Mouse (Mus musculus) C2C12 (cell line): ENCODE measurements around the gene Gm8300. TPM values are rescaled to one million over a fixed set of nuclear protein-coding genes. Genes with fewer than 3 reads are reported as not detected.
"Not testable (repeated sequence)": the region's sequence is repeated elsewhere in the genome, so short reads cannot be mapped to it uniquely, and the experiment has no call there.

Experiments used
- H3K27me3 ChIP-seq: one replicate; pipeline ENCODE4 v1.6.1; 2011; ENCODE audit not compliant: control insufficient read depth, insufficient read depth, insufficient read length
- H3K36me3 ChIP-seq: one replicate; pipeline ENCODE4 v1.6.1; 2011; ENCODE audit not compliant: control insufficient read depth, insufficient read depth
- H3K4me3 ChIP-seq: one replicate; pipeline ENCODE4 v1.5.1; 2011; ENCODE audit warnings: mild to moderate bottlenecking, control low read depth; ENCODE audit not compliant: poor library complexity, insufficient read depth, severe bottlenecking
- H3K79me2 ChIP-seq: one replicate; pipeline ENCODE4 v1.6.1; 2011; ENCODE audit not compliant: control insufficient read depth, insufficient read depth
- H3K79me3 ChIP-seq: one replicate; pipeline ENCODE4 v1.6.1; 2011; ENCODE audit warnings: low read depth, control low read depth
- H3ac ChIP-seq: one replicate; pipeline ENCODE3; 2011; ENCODE audit warnings: low read depth; ENCODE audit not compliant: control insufficient read depth, insufficient read length
- CEBPB ChIP-seq: IDR thresholded peaks from one replicate; pipeline ENCODE4 v1.6.1; 2011; ENCODE audit warnings: low read depth, mild to moderate bottlenecking, control low read depth, moderate library complexity
- CTCF ChIP-seq: IDR thresholded peaks from one replicate; pipeline ENCODE4 v1.5.1; 2011; ENCODE audit not compliant: control insufficient read depth, insufficient read depth, insufficient read length
- FOSL1 ChIP-seq: IDR thresholded peaks from one replicate; pipeline ENCODE4 v1.8.0; 2011; ENCODE audit warnings: mild to moderate bottlenecking, low read length; ENCODE audit not compliant: poor library complexity, insufficient read depth, severe bottlenecking
- MAX ChIP-seq: IDR thresholded peaks from one replicate; pipeline ENCODE4 v1.6.1; 2011; ENCODE audit warnings: mild to moderate bottlenecking, control low read depth
- MYOD1 ChIP-seq: IDR thresholded peaks from one replicate; pipeline ENCODE4 v1.6.1; 2011; ENCODE audit warnings: low read depth; ENCODE audit not compliant: control insufficient read depth, insufficient read length
- MYOG ChIP-seq: IDR thresholded peaks from one replicate; pipeline ENCODE4 v1.6.1; 2011; ENCODE audit not compliant: control insufficient read depth, insufficient read length; ENCODE audit errors: extremely low read depth
- USF1 ChIP-seq: IDR thresholded peaks from one replicate; pipeline ENCODE4 v1.6.1; 2011; ENCODE audit warnings: low read depth, mild to moderate bottlenecking, control low read depth, moderate library complexity
- long read RNA-seq, 2 experiments: library from polyadenylated mRNA; unstranded; transcript quantifications; one replicate each; pipeline ENCODE4 v2.0.0; 2019 to 2020
- polyA plus RNA-seq: library from polyadenylated mRNA; unstranded; fragments of >200 nt; fragmentation: generic; extraction: Trizol; gene quantifications from one replicate; pipeline ENCODE4 v1.2.1, GENCODE M21; 2012; ENCODE audit warnings: missing spikeins

The Gm8300 gene
- polyA plus RNA-seq, result 0.05 TPM
- long read RNA-seq, experiment 1, result 0 reads
- long read RNA-seq, experiment 2, result 0 reads

DNA sequence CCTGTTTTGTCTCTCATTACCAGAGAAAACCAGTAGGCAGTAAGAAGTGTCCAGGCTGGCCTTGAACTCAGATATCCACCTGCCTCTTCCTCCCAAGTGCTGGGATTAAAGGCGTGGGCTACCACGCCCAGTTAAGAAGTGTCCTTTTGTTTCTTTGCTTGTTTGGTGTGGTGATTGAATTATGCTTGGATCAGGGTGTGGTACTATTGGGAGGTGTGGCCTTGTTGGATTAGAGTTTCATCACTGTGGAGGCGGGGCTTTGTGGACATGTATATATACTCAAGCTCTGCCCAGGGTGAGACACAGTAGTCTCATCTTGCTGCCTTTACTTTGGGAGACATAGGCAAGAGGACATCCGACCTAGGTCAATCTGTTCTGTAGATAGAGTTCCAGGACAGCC lies at the start of gene Gm8300:
Gene Gm8300, plus strand, starts transcription at position 301 of the 400 bp plus-strand sequence.
- not testable (repeated sequence) for H3K27me3 ChIP-seq, H3K79me3 ChIP-seq, H3ac ChIP-seq, H3K36me3 ChIP-seq, H3K79me2 ChIP-seq, H3K4me3 ChIP-seq

DNA sequence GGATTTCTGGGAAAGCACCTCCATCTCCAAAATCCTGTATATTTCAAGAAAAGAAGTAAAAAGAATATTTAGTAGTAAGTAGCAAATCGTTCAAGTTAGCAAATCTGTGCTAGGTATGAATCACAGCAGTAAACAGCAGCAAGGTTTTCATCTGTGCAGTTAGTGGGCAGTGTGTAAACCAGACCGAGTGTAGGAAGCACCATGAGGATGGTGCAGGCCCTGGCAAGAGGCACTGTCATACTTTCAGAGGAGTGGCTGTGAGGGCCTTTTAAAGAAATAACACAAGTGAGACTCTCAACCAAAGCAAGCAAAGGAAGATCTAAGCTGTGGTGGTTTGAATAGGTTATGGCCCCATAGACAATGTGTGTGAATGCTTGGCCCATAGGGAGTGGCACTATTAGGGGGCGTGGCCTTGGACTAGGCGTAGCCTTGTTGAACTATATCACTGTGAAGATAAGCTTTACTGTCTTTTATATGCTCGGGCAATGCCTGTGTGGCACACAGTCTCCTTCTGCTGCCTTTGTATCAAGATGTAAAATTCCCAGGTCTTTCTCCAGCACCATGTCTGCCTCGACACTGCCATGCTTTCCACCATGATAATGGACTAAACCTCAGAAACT lies 49.3 kb upstream of the Gm8300 start:
- H3K79me3 ChIP-seq, result peaks cover 25% of the 10 kb centered on the region
- no peaks in the 10 kb centered on the region for H3K27me3 ChIP-seq
- H3K4me3 ChIP-seq, result no peak overlapping the region
- H3ac ChIP-seq, result no peak overlapping the region
- peaks cover 74% of the 10 kb centered on the region for H3K79me2 ChIP-seq
- peaks cover 86% of the 10 kb centered on the region for H3K36me3 ChIP-seq
- TF ChIP-seq MYOD1, result no peak

GRCm38 (mm10) chr12:87470263-87471136 lies 43.6 kb upstream of the Gm8300 start:
- TF ChIP-seq USF1 (no peak), FOSL1 (no peak), MYOG (no peak), CTCF (no peak), MAX (no peak), MYOD1 (no peak), CEBPB (no peak)
- Histone ChIP-seq H3K79me3 (peaks cover 40% of the 10 kb centered on the region), H3K79me2 (peaks cover 64% of the 10 kb centered on the region), H3K27me3 (no peaks in the 10 kb centered on the region), H3K36me3 (peaks cover 41% of the 10 kb centered on the region), H3ac (peak overlapping the region; percentile 27), H3K4me3 (peak overlapping the region; percentile 92)

DNA sequence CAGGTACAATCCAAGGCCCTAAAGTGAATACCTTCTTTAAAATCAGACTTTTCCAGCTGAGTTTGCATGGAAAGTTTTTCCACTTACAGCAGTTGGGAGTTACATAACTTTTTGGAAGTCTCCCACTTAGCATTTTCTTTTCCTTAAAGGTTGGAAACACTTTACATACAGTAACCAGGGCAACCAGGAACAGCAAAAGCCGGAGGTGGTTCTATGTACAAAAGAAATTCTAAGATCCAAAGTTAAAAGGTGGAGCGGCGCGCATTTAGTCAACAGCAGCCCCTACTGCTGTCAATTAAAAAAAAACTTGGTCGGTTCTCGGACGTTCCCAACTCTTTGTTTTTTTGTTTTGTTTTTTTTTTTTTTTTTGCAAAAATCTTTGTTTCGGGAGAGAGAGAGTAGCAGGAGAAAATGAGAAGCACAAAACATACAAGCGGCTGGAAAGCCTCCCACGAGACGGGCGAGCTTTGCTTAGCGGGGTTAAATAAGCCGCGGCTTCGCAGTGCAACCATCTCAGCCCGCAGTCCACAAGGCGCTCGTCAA lies 42.6 kb upstream of the Gm8300 start:
- H3K4me3 ChIP-seq, result peak overlapping the region; percentile 92
- peaks cover 36% of the 10 kb centered on the region for H3K79me3 ChIP-seq
- H3K36me3 ChIP-seq, result peaks cover 33% of the 10 kb centered on the region
- peaks cover 54% of the 10 kb centered on the region for H3K79me2 ChIP-seq
- H3ac ChIP-seq, result peak overlapping the region; percentile 82
- TF ChIP-seq CEBPB, result no peak
- no peak for TF ChIP-seq MYOG
- no peak for TF ChIP-seq MAX
- no peaks in the 10 kb centered on the region for H3K27me3 ChIP-seq

DNA sequence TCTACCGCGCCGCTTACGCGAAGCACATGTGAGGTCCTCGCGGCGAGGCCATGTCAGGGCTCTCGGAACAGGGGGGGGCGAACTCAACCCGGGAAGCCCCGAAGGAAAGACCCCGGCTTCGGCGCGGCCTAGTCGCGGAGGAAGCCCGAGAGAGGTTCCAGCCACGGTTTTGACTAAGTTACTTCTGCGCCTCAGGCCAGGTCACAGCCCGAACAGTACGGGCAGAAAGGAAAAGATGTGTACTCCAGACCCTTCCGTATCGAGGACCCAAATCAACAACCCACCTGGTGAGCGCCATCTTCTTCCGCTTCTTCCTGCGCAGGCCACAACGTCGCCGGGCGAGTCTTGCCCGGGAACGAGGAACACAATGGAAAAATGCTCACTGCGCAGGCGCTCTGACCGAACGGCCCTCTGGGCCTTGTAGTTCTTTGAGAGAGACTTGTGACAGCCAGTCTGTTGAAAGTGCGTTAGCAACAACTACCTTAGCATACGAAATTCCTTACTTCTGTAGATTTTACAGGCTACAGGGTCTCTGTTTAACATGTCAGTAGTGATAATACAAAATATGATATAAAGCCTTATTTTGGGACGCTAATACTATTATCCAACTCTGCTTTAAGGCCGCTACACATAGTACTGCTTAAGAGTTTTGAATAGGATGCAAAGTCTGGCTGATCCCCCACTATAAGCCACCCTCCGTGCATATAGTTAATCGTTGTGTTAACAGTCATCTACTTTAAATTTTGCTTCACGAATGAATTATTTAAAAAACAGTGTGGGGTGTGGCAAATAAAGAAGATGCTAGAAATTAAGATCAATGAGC lies 41.9 kb upstream of the Gm8300 start, which contains the start of gene Snw1:
Gene Snw1, minus strand, starts transcription at position 311 of the 823 bp plus-strand sequence.
- no peaks in the 10 kb centered on the region for H3K27me3 ChIP-seq

GRCm38 (mm10) chr12:87474756-87475155 lies 39.4 kb upstream of the Gm8300 start:
- Histone ChIP-seq H3K36me3 (peaks cover 7% of the 10 kb centered on the region), H3K79me3 (peaks cover 23% of the 10 kb centered on the region), H3K79me2 (peaks cover 23% of the 10 kb centered on the region), H3K27me3 (no peaks in the 10 kb centered on the region), H3ac (no peak overlapping the region), H3K4me3 (no peak overlapping the region)
- TF ChIP-seq USF1, result no peak
- no peak for TF ChIP-seq MYOG
- TF ChIP-seq FOSL1, result no peak
- TF ChIP-seq CTCF, result no peak
- TF ChIP-seq CEBPB, result no peak

More for the DNA sequence above, 41.9 kb upstream of the Gm8300 start, which contains the start of gene Snw1:
- Histone ChIP-seq H3K79me2 (peaks cover 47% of the 10 kb centered on the region), H3K79me3 (peaks cover 31% of the 10 kb centered on the region), H3K36me3 (peaks cover 27% of the 10 kb centered on the region), H3K4me3 (peak within 1 kb of the TSS; percentile 92), H3ac (peak within 1 kb of the TSS; percentile 82)
- TF ChIP-seq MAX, result peak; percentile 50
- TF ChIP-seq MYOD1, result no peak

DNA sequence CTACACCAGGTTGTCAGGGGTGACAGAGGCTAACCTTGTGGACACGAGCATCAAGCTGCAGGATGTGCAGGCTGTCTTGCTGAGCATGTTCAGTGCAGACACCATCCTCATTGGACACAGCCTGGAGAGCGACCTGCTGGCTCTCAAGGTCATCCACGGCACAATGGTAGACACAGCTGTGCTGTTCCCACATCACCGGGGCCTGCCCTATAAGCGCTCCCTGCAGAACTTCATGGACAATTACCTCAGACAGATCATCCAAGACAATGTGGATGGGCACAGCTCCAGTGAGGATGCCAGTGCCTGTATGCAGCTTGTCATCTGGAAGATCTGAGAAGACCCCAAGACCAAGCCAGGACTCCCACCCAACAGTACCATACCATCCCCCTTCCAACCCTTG lies 31.6 kb upstream of the Gm8300 start:
- not testable (repeated sequence) for H3K27me3 ChIP-seq, H3K79me2 ChIP-seq, H3K79me3 ChIP-seq, H3ac ChIP-seq, H3K4me3 ChIP-seq, H3K36me3 ChIP-seq

GRCm38 (mm10) chr12:87488683-87489082 lies 25.4 kb upstream of the Gm8300 start:
- not testable (repeated sequence) for H3ac ChIP-seq, H3K79me3 ChIP-seq

GRCm38 (mm10) chr12:87494421-87494820 lies 19.7 kb upstream of the Gm8300 start, which contains the start of gene Gm5788:
TSS of gene Gm5788 (plus strand) at chr12:87494721.
- H3K79me3 ChIP-seq, H3K4me3 ChIP-seq, H3K36me3 ChIP-seq, H3ac ChIP-seq, H3K79me2 ChIP-seq, H3K27me3 ChIP-seq: not testable (repeated sequence)

More at GRCm38 (mm10) chr12:87488683-87489082, 25.4 kb upstream of the Gm8300 start:
- not testable (repeated sequence) for H3K27me3 ChIP-seq, H3K4me3 ChIP-seq, H3K36me3 ChIP-seq, H3K79me2 ChIP-seq
